Mouse (Mus musculus) stomach, adult 2 months (tissue): ENCODE results near the gene Taok2. TPM values are rescaled to one million over a fixed set of nuclear protein-coding genes. Genes with fewer than 3 reads are reported as not detected.

Source experiments
- polyA plus RNA-seq: library from polyadenylated mRNA; depleted of rRNA; stranded (reverse); fragments of >200 nt; gene quantifications from 2 replicates; pipeline ENCODE4 v1.2.3, GENCODE M21; 2012; rRNA removed

The Taok2 gene
- polyA plus RNA-seq, result 47.4 and 49.6 TPM in 2 replicates

DNA sequence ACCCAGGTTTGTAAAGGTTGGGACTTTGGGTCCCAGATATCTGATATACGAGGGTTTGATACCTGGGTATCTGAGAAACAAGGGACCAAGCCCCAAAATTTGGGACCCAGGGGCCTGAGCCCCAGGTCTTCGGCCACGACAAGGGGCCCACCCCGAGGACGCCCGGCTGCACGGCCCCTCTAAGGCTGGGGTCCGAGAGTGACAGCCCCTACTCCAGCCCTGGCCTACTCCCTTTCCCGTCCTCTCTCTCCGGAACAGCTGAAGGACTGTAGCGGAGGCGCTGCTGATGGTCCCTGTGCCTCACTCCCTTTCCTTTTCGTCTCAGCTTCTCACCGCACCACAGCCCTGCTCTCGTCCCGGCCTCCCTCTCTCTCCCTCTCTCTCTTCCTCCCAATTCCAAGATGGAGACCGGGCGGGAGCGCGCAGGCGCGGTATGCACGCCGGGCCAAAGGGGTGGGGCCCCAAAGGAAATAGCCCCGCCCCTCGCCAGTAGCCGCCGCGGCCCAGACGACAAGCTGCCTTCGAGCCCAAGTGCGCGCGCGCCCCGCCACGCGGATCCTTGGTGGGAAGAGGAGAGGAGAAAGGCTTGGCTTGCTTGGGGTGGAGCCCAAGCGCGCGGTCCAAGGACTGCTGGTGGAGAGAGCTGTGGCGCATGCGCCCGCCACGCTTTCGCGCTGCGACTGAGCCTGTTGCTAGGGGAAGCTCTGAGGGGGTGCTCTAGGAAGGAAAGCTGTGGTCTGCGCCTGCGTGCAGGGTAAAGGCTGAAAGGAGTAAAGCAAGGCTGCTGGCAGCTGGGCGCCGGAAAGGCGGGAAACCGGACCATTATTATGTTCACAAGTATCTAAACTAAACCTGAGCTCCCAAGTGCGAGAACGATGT lies at the start of gene Taok2:
Taok2 (minus strand) TSS at position 418 of the 879 bp plus-strand sequence.

DNA sequence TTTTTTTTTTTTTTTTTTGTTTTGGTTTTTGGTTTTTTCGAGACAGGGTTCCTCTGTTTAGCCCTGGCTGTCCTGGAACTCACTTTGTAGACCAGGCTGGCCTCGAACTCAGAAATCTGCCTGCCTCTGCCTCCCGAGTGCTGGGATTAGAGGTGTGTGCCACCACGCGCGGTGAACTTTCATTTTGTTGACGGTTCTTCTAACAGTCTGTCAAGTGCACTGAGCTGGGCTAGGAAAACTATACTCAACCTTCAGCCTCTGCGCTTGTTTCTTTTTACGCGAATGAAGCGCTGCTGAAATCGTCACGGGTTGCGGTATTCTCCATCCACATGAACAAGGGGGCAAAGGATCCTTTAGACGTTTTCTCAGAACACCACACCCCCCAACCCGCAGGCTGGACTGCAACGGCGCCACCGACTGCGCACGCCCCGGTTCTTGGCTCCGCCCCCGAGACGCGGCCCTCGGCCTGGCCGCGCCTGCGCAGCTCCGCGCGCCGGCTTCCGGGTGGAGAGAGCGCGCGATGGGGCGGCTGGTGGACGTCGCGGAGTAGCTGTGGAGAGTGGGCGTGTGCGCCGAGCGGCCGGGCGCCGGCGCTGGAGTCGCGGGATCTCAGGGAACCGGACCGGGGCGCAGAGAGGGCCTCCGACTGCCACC lies 44.0 kb upstream of the Taok2 start, which contains the start of gene Kctd13:
Kctd13 (plus strand) TSS at position 496 of the 654 bp plus-strand sequence.

DNA sequence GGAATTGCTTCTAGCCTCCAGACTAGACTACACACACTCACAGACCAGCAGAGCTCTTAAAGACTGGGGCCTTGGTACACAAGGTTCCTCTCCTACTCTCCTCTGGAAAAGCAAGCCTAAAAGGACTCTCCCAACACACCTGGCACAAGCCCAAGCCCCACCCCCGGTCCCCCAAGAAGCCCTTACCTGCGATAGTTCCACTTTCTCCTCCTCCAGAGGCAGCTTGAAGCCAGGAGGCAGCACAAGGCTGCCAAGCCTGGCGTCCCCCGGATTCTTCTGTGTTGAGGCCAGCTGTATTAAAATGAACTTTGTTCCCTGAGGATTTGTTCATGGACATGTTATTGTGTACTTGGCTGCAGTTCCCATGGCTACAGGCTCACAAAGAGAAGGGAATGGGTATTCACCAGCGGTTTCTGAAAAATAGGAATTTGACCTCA lies 38.1 kb upstream of the Taok2 start, which contains the start of gene Tmem219:
Tmem219 (minus strand) TSS at position 294 of the 437 bp plus-strand sequence.

DNA sequence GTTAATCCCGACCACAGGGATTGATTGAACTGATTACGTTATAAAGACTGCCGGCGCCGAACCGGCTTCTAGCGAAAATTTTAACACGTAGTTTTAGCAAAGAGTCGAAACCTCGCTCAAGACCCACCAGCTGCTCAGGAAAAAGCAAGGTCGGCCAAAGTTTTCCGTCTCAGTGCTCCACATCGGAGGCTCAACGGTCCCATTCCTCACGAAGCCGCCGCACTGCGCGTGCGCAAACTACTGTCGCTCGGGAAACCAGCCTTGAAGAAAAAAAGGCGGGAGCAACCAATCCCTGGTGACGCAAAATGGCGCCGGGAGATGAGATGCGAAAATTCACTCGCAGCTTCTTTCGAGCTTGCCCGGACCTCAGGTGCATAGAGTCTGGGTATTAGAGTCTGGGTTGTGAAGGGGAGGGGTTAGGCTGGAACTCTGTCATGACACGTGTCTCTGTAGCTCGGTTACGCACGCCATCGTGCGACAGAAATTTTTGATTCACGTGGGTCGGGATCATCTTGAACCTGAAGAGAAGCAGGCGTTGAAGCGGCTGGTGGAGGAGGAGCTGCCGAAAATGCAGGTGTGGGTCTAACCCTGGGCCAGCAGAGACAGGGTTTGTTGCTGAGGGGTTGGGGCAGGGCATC lies 22.2 kb downstream of the Taok2 start, which contains the start of gene Ino80e:
Ino80e (minus strand) TSS at position 231 of the 638 bp plus-strand sequence.

DNA sequence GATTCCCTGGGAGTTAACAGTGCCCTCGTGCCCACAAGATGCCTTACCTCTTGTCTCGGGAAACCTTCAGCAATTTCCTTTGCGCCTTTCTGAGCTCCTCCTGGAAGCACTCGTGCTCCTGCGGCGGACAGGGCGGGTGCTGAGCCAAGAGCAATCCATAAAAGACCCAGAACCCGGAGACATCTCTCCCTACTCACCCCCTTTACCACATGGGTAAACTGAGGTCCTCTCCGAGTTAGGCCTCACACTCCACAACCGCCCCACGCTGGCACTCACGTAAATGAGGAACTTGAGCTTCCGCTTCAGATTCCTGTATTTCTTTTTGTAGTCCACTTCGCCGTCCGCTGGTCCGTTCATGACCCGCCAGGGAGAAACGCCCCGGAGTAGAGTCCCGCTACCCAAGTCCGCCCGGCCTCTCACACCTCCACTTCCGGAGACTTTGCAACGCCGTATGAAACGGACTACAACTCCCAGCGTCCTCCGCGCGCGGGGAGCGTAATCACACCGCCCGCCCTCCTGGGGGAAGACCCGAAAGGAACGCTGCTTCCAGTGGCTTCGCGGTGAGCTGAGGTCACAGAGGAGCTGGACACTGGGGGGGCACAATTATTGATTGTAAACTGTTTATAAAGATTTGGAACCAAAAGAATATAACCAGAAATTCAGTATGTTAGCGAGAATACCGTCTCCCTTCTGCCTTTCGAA lies 22.9 kb downstream of the Taok2 start, which contains the start of gene Hirip3:
Hirip3 (plus strand) TSS at position 544 of the 702 bp plus-strand sequence.

DNA sequence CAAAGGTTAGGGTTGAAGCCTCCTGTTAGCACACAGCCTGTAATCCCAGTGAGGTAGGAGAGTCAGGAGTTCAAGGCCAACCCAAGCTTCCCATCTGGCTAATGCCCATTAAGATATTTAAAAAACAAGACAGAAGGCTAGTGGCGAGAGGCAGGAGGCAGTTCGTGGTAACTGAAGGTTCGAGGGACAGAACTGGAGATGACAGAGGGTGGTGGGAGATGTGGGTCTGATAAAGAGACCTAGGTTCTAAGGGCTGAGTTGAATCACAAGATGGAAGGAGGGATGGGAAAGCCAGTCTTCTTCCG lies 37.4 kb downstream of the Taok2 start, which contains the start of gene Doc2a:
Doc2a (plus strand) TSS at position 301 of the 305 bp plus-strand sequence.

DNA sequence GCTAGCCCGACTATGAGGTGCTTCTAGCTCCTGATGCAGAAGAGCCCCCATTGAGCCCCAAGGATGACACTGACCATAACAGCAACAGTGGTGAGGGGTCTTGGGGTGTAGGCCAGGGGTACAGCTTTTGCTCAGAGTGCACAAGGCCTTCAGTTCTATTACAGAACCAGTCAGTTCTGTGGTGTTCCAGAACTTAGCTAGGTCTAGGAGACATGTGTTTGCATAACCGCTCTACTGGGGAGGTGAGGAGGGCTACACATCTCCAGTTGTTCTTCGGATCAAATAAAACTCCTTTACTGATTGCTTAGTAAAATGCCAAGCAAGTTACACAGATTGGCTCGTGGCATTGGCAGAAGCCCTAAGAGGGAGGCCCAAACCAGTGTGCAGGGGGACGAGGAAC lies 53.0 kb downstream of the Taok2 start, which contains the start of gene 4930451I11Rik:
4930451I11Rik (minus strand) TSS at position 101 of the 400 bp plus-strand sequence.

Other genes starting within 250 kb of the Taok2 start
- gene Sgf29, start 235.4 kb downstream of the Taok2 start, polyA plus RNA-seq, result 35.5 and 43.7 TPM in 2 replicates
- 3.5 and 5.1 TPM in 2 replicates for gene Sult1a1, start 208.3 kb downstream of the Taok2 start, polyA plus RNA-seq
- 26.1 and 37.1 TPM in 2 replicates for gene Bola2, start 189.3 kb downstream of the Taok2 start, polyA plus RNA-seq
- gene Slx1b, start 188.9 kb downstream of the Taok2 start, polyA plus RNA-seq, result 8.4 and 8.8 TPM in 2 replicates
- 21.9 and 41.2 TPM in 2 replicates for gene Coro1a, start 176.9 kb downstream of the Taok2 start, polyA plus RNA-seq
- 242 and 263 TPM in 2 replicates for gene Mapk3, start 125.1 kb downstream of the Taok2 start, polyA plus RNA-seq
- gene Gdpd3, start 118.4 kb downstream of the Taok2 start, polyA plus RNA-seq, result 12.6 and 14.1 TPM in 2 replicates
- 169 and 334 TPM in 2 replicates for gene Ypel3, start 107.7 kb downstream of the Taok2 start, polyA plus RNA-seq
- 2.0 and 2.5 TPM in 2 replicates for gene Tbx6, start 103.2 kb downstream of the Taok2 start, polyA plus RNA-seq
- gene Ppp4c, start 92.2 kb downstream of the Taok2 start, polyA plus RNA-seq, result 74.8 and 85.0 TPM in 2 replicates
- 3.8 and 6.7 TPM in 2 replicates for gene Fam57b, start 87.0 kb downstream of the Taok2 start, polyA plus RNA-seq
- gene 4930451I11Rik, start 53.1 kb downstream of the Taok2 start, polyA plus RNA-seq, result not detected in 2 replicates
- 0.08 TPM in 1 of 2 replicates, not detected in the other for gene Doc2a, start 37.3 kb downstream of the Taok2 start, polyA plus RNA-seq
- gene Hirip3, start 22.7 kb downstream of the Taok2 start, polyA plus RNA-seq, result 2.2 and 2.3 TPM in 2 replicates
- 26.9 and 34.5 TPM in 2 replicates for gene Ino80e, start 22.3 kb downstream of the Taok2 start, polyA plus RNA-seq
- 97.1 and 106 TPM in 2 replicates for gene Tmem219, start 38.2 kb upstream of the Taok2 start, polyA plus RNA-seq
- gene Kctd13, start 44.2 kb upstream of the Taok2 start, polyA plus RNA-seq, result 7.3 and 9.2 TPM in 2 replicates
- gene Asphd1, start 64.9 kb upstream of the Taok2 start, polyA plus RNA-seq, result 0.21 and 0.94 TPM in 2 replicates
- gene Sez6l2, start 65.9 kb upstream of the Taok2 start, polyA plus RNA-seq, result 1.9 and 2.3 TPM in 2 replicates
- 150 and 159 TPM in 2 replicates for gene Cdipt, start 91.2 kb upstream of the Taok2 start, polyA plus RNA-seq
- 0.08 TPM in 1 of 2 replicates, not detected in the other for gene Cdiptos, start 91.4 kb upstream of the Taok2 start, polyA plus RNA-seq
- gene Mvp, start 129.9 kb upstream of the Taok2 start, polyA plus RNA-seq, result 67.5 and 90.5 TPM in 2 replicates
- gene Pagr1b, start 131.8 kb upstream of the Taok2 start, polyA plus RNA-seq, result 0.94 TPM in 1 of 2 replicates, not detected in the other
- gene Pagr1a, start 132.6 kb upstream of the Taok2 start, polyA plus RNA-seq, result 8.5 TPM in 1 of 2 replicates, not detected in the other
- 1.6 and 8.9 TPM in 2 replicates for gene Gm42742, start 136.4 kb upstream of the Taok2 start, polyA plus RNA-seq
- gene Prrt2, start 136.5 kb upstream of the Taok2 start, polyA plus RNA-seq, result 2.3 and 4.8 TPM in 2 replicates
- gene Maz, start 142.3 kb upstream of the Taok2 start, polyA plus RNA-seq, result 76.8 and 314 TPM in 2 replicates
- gene Kif22, start 157.8 kb upstream of the Taok2 start, polyA plus RNA-seq, result 1.9 and 2.3 TPM in 2 replicates
- gene Zg16, start 202.6 kb upstream of the Taok2 start, polyA plus RNA-seq, result 23.7 and 38.0 TPM in 2 replicates
- gene AI467606, start 206.7 kb upstream of the Taok2 start, polyA plus RNA-seq, result 13.6 and 14.9 TPM in 2 replicates
- gene Qprt, start 237.5 kb upstream of the Taok2 start, polyA plus RNA-seq, result 0.27 and 0.47 TPM in 2 replicates